Mouse (Mus musculus) ES-Bruce4 (cell line): ENCODE data around the gene Tspan9.

Source experiments
- CTCF ChIP-seq: IDR thresholded peaks from one replicate; pipeline ENCODE4 v1.8.1; 2011; ENCODE audit warnings: low read depth, low read length
- EP300 ChIP-seq: IDR thresholded peaks from 2 replicates; pipeline ENCODE4 v1.6.1; 2011; ENCODE audit warnings: low read depth, low read length; ENCODE audit not compliant: insufficient read depth
- POLR2A ChIP-seq: IDR thresholded peaks from one replicate; pipeline ENCODE4 v1.8.1; 2011; ENCODE audit warnings: low read length; ENCODE audit not compliant: insufficient read depth

- TF ChIP-seq CTCF (peak; percentile 35), POLR2A (no peak), EP300 (no peak)
Observed at GRCm38 (mm10) chr6:127917712-127918111, 225.7 kb downstream of the Tspan9 start.
